Mouse (Mus musculus) kidney, adult 2 months (tissue): ENCODE results near the gene Cnpy1.

Experiments
- CTCF ChIP-seq: fragments of 200-500 bp; conservative IDR thresholded peaks from 2 replicates; pipeline ENCODE4 v1.5.1; 2011; ENCODE audit warnings: low read depth, mild to moderate bottlenecking, control low read depth, low read length, moderate library complexity, mixed read lengths; ENCODE audit not compliant: insufficient read depth, insufficient read length
- POLR2A ChIP-seq: fragments of 200-500 bp; IDR thresholded peaks from one replicate; pipeline ENCODE4 v1.6.1; 2011; ENCODE audit warnings: low read depth, low read length, control low read depth

DNA sequence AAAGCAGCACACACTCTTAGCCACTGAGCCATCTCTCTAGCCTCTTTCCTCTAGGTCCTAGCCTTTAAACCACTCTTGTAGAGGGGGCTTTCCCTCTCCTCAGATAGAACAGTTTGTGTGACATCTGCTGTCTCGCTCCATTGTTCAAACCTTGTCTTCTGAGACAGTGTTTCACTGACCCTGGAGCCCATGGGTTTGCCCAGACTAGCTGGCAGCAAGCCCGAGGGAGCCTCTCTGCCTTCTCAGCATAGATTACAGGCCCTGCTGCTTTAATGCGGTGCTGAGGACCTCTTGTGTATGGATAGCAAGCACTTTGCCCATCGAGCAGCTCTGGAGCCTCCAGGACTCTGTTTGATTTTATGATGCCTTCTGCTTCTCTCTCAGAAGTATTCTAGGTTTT is 8.6 kb downstream of the Cnpy1 start:
- TF ChIP-seq POLR2A (no peak), CTCF (no peak)
